ENCODE assay signal across 22 mouse cellular contexts in genomic region chr1:13424524-13424923, GRCm38 (mm10).
A peak's percentile ranks its signal among the peaks of the same experiment; 100 is the strongest.
DNase-seq lines count a peak whose midpoint lies in the region; ATAC-seq lines count a peak whose summit lies in the region.
"Had no signal": no experiment of that assay in that cellular context is flagged by ENCODE, and none has a peak within 500 bp of the region (broad histone marks: within the 10 kb centered on the region; RNA-seq: fewer than 3 reads in every experiment).

No protein-coding gene starts in this region.

- peaks cover 21% of the 10 kb centered on the region for H3K4me1 ChIP-seq in forebrain, embryonic 15.5 days

- H3K9ac ChIP-seq in forebrain, embryonic 15.5 days (replicated peaks) = no peak overlapping the region
- H3K9ac ChIP-seq: embryonic facial prominence, embryonic 12.5 days; forebrain, postnatal 0 days; heart, embryonic 12.5 days; hindbrain, embryonic 15.5 days had no signal

- H3K4me3 ChIP-seq in forebrain, embryonic 15.5 days = no peak overlapping the region
- H3K4me3 ChIP-seq: embryonic facial prominence, embryonic 12.5 days; heart, embryonic 12.5 days; hindbrain, embryonic 10.5 days; hindbrain, embryonic 15.5 days had no signal

- no peaks in the 10 kb centered on the region for H3K36me3 ChIP-seq in forebrain, embryonic 15.5 days
- H3K36me3 ChIP-seq: embryonic facial prominence, embryonic 12.5 days; G1E; heart, embryonic 12.5 days; hindbrain, embryonic 10.5 days; hindbrain, embryonic 15.5 days had no signal

- H3K27me3 ChIP-seq in forebrain, embryonic 15.5 days = peaks cover 12% of the 10 kb centered on the region; the same call in 1 of the 2 replicates
- H3K27me3 ChIP-seq: embryonic facial prominence, embryonic 12.5 days; heart, embryonic 12.5 days had no signal

- DNase-seq in 3134 (ENCODE audit: extremely low read depth, insufficient read length, low spot score) (peak; percentile 14), A20 (ENCODE audit: low read depth, low spot score) (peak; percentile 38)
- no peak for DNase-seq in adrenal gland, postnatal 10 days
- no peak for DNase-seq in spleen, postnatal 4 days (ENCODE audit: low spot score in 2 of 2)
- DNase-seq in embryo, embryonic 10 days (ENCODE audit: low spot score) = no peak
- DNase-seq: adrenal gland, postnatal 36 days; cerebellum, adult 11 months; cerebellum, adult 8-10 months; cerebellum, postnatal 14 days; embryo, embryonic 11 days; forebrain, postnatal 0 days; gastrocnemius, postnatal 14 days; kidney, adult 11 months; kidney, adult 9 months had no signal

- peak; percentile 34 for ATAC-seq in common myeloid progenitor, adult 5-6 weeks (replicated peaks; ENCODE audit: low read depth, poor library complexity, severe bottlenecking)
- ATAC-seq in megakaryocyte progenitor cell, adult 5-6 weeks (replicated peaks; ENCODE audit: poor library complexity) = peak; percentile 42
- ATAC-seq in forebrain, embryonic 15.5 days (replicated peaks) = no peak
- ATAC-seq: forebrain, postnatal 0 days had no signal

- H3K9me3 ChIP-seq in forebrain, embryonic 15.5 days = no peaks in the 10 kb centered on the region
- H3K9me3 ChIP-seq: embryonic facial prominence, embryonic 12.5 days; G1E; heart, embryonic 12.5 days; hindbrain, embryonic 10.5 days; hindbrain, embryonic 15.5 days had no signal

- no peak overlapping the region for H3K27ac ChIP-seq in forebrain, embryonic 15.5 days (replicated peaks)
- H3K27ac ChIP-seq: embryonic facial prominence, embryonic 12.5 days; hindbrain, embryonic 10.5 days; hindbrain, embryonic 15.5 days had no signal

- no peak overlapping the region for H3K4me2 ChIP-seq in forebrain, embryonic 15.5 days (replicated peaks)
- H3K4me2 ChIP-seq: embryonic facial prominence, embryonic 12.5 days; heart, embryonic 12.5 days; hindbrain, embryonic 15.5 days had no signal

Comparison
In these comparisons a context has a peak if more than half of its experiments do, and no peak if none do; other contexts are left out.
1. DNase-seq: peak in 3134 (single experiment) and A20 (single experiment); none in adrenal gland, postnatal 10 days (single experiment), spleen, postnatal 4 days (0 of 2) and embryo, embryonic 10 days (single experiment).